Mouse (Mus musculus): ENCODE results near the gene Nqo2. TPM values are rescaled to one million over a fixed set of nuclear protein-coding genes. Genes with fewer than 3 reads are reported as not detected.

Gene Nqo2
- polyA plus RNA-seq, 1 experiment from 2014 or later = 35.1 TPM

- DNase-seq = peak; percentile 86
Measured at GRCm38 (mm10) chr13:33956571-33957421, 7.7 kb upstream of the Nqo2 start.

GRCm38 (mm10) chr13:33959771-33960170 is 4.7 kb upstream of the Nqo2 start:
- no peaks in the 10 kb centered on the region for H3K27me3 ChIP-seq (ENCODE audit: insufficient read depth, low read length)
- DNase-seq (no peak), ATAC-seq (ENCODE audit: insufficient read depth) (no peak)
- 85% methylated on average over 2 of the region's 2 CpGs for WGBS
- TF ChIP-seq CTCF (IDR thresholded peaks at IDR 0.05; ENCODE audit: low read depth) = no peak
- no peak overlapping the region for H3K9ac ChIP-seq
- no peak overlapping the region for H3K27ac ChIP-seq (ENCODE audit: low read depth)
- no peaks in the 10 kb centered on the region for H3K36me3 ChIP-seq (ENCODE audit: insufficient read depth)
- H3K9me3 ChIP-seq (ENCODE audit: low read depth, low read length) = no peaks in the 10 kb centered on the region
- no peak overlapping the region for H3K4me3 ChIP-seq (ENCODE audit: low read depth, low read length)
- H3K4me2 ChIP-seq = no peak overlapping the region
- H3K4me1 ChIP-seq (ENCODE audit: insufficient read depth) = no peaks in the 10 kb centered on the region

More at GRCm38 (mm10) chr13:33956571-33957421, 7.7 kb upstream of the Nqo2 start:
- WGBS = 40% methylated on average over 6 of the region's 6 CpGs
- ATAC-seq (ENCODE audit: insufficient read depth) = peak; percentile 56; the same call in 1 of the 2 replicates
- H3K27me3 ChIP-seq (ENCODE audit: insufficient read depth, low read length) = no peaks in the 10 kb centered on the region
- H3K36me3 ChIP-seq (ENCODE audit: insufficient read depth) = no peaks in the 10 kb centered on the region
- no peak overlapping the region for H3K27ac ChIP-seq (ENCODE audit: low read depth)
- no peak overlapping the region for H3K4me2 ChIP-seq
- H3K4me1 ChIP-seq (ENCODE audit: insufficient read depth) = no peaks in the 10 kb centered on the region
- peak; percentile 76 for TF ChIP-seq CTCF (IDR thresholded peaks at IDR 0.05; ENCODE audit: low read depth)
- no peak overlapping the region for H3K4me3 ChIP-seq (ENCODE audit: low read depth, low read length)
- H3K9ac ChIP-seq = no peak overlapping the region
- no peaks in the 10 kb centered on the region for H3K9me3 ChIP-seq (ENCODE audit: low read depth, low read length)

- ATAC-seq (ENCODE audit: insufficient read depth) = peak; percentile 85
- TF ChIP-seq CTCF (IDR thresholded peaks at IDR 0.05; ENCODE audit: low read depth) = no peak
- WGBS = 7% methylated on average over 14 of the region's 14 CpGs
Measured at GRCm38 (mm10) chr13:33965056-33966024, 853 bp downstream of the Nqo2 start.

GRCm38 (mm10) chr13:33966025-33966412 is 1.5 kb downstream of the Nqo2 start:
- no peaks in the 10 kb centered on the region for H3K27me3 ChIP-seq (ENCODE audit: insufficient read depth, low read length)
- no peaks in the 10 kb centered on the region for H3K9me3 ChIP-seq (ENCODE audit: low read depth, low read length)
- H3K4me2 ChIP-seq = peak overlapping the region; percentile 69
- H3K4me1 ChIP-seq (ENCODE audit: insufficient read depth) = 0 out of 2 replicates have a peak, but pooled peaks cover 5% of the 10 kb centered on the region
- no peaks in the 10 kb centered on the region for H3K36me3 ChIP-seq (ENCODE audit: insufficient read depth)
- WGBS = 14% methylated on average over 4 of the region's 4 CpGs
- H3K27ac ChIP-seq (ENCODE audit: low read depth) = no peak overlapping the region
- H3K9ac ChIP-seq = peak overlapping the region; percentile 55; the same call in 1 of the 2 replicates
- DNase-seq = no peak
- H3K4me3 ChIP-seq (ENCODE audit: low read depth, low read length) = peak overlapping the region; percentile 46
- TF ChIP-seq CTCF (IDR thresholded peaks at IDR 0.05; ENCODE audit: low read depth) = no peak
- ATAC-seq (ENCODE audit: insufficient read depth) = no peak

More at GRCm38 (mm10) chr13:33965056-33966024, 853 bp downstream of the Nqo2 start:
- Histone ChIP-seq H3K27me3 (ENCODE audit: insufficient read depth, low read length) (no peaks in the 10 kb centered on the region), H3K4me2 (peak overlapping the region; percentile 69), H3K9ac (peak overlapping the region; percentile 55), H3K4me3 (ENCODE audit: low read depth, low read length) (peak overlapping the region; percentile 46), H3K27ac (ENCODE audit: low read depth) (peak overlapping the region; percentile 95), H3K4me1 (ENCODE audit: insufficient read depth) (0 out of 2 replicates have a peak, but pooled peaks cover 5% of the 10 kb centered on the region), H3K9me3 (ENCODE audit: low read depth, low read length) (no peaks in the 10 kb centered on the region), H3K36me3 (ENCODE audit: insufficient read depth) (no peaks in the 10 kb centered on the region)
- DNase-seq = peak; percentile 73

- Histone ChIP-seq H3K27ac (ENCODE audit: low read depth) (no peak overlapping the region), H3K4me1 (ENCODE audit: insufficient read depth) (0 out of 2 replicates have a peak, but pooled peaks cover 5% of the 10 kb centered on the region), H3K9me3 (ENCODE audit: low read depth, low read length) (no peaks in the 10 kb centered on the region), H3K9ac (no peak overlapping the region), H3K4me2 (no peak overlapping the region), H3K4me3 (ENCODE audit: low read depth, low read length) (no peak overlapping the region), H3K27me3 (ENCODE audit: insufficient read depth, low read length) (no peaks in the 10 kb centered on the region), H3K36me3 (ENCODE audit: insufficient read depth) (no peaks in the 10 kb centered on the region)
- TF ChIP-seq CTCF (IDR thresholded peaks at IDR 0.05; ENCODE audit: low read depth) = no peak
- ATAC-seq (ENCODE audit: insufficient read depth) (no peak), DNase-seq (no peak)
Measured at GRCm38 (mm10) chr13:33966574-33966973, 2.1 kb downstream of the Nqo2 start.

GRCm38 (mm10) chr13:33989625-33990024 is 25.1 kb downstream of the Nqo2 start:
- Histone ChIP-seq H3K9me3 (ENCODE audit: low read depth, low read length) (no peaks in the 10 kb centered on the region), H3K27me3 (ENCODE audit: insufficient read depth, low read length) (no peaks in the 10 kb centered on the region), H3K36me3 (ENCODE audit: insufficient read depth) (peaks cover 11% of the 10 kb centered on the region), H3K4me1 (ENCODE audit: insufficient read depth) (no peaks in the 10 kb centered on the region), H3K4me2 (no peak overlapping the region), H3K27ac (ENCODE audit: low read depth) (no peak overlapping the region), H3K4me3 (ENCODE audit: low read depth, low read length) (no peak overlapping the region), H3K9ac (no peak overlapping the region)
- no peak for ATAC-seq (ENCODE audit: insufficient read depth)
- no peak for DNase-seq
- TF ChIP-seq CTCF (IDR thresholded peaks at IDR 0.05; ENCODE audit: low read depth) = no peak
- WGBS = 78% methylated on average over 5 of the region's 5 CpGs

Measured in lung, embryonic 14.5 days (tissue).